Mouse (Mus musculus): ENCODE measurements around the gene Xrcc3.

Gene Xrcc3

GRCm38 (mm10) chr12:111813766-111814617 lies at the start of gene Xrcc3, which contains the start of gene Zfyve21:
Xrcc3 (minus strand) TSS chr12:111813873.
Zfyve21 (plus strand) TSS chr12:111814170.
- peak; percentile 87 for DNase-seq (ENCODE audit: low spot score)

- no peak for DNase-seq (ENCODE audit: low spot score)
These were observed 41.8 kb upstream of the Xrcc3 start for GRCm38 (mm10) chr12:111855448-111855847.

GRCm38 (mm10) chr12:111853546-111853945 lies 39.9 kb upstream of the Xrcc3 start:
- no peak for DNase-seq (ENCODE audit: low spot score)

- no peak for DNase-seq (ENCODE audit: low spot score)
These were observed 39.4 kb upstream of the Xrcc3 start for GRCm38 (mm10) chr12:111853011-111853436.

- no peak for DNase-seq (ENCODE audit: low spot score)
These were observed 38.1 kb upstream of the Xrcc3 start for GRCm38 (mm10) chr12:111851745-111852144.

GRCm38 (mm10) chr12:111851235-111851634 lies 37.6 kb upstream of the Xrcc3 start:
- DNase-seq (ENCODE audit: low spot score) = no peak

GRCm38 (mm10) chr12:111848300-111848798 lies 34.7 kb upstream of the Xrcc3 start:
- DNase-seq (ENCODE audit: low spot score) = no peak

GRCm38 (mm10) chr12:111846815-111847214 lies 33.1 kb upstream of the Xrcc3 start:
- DNase-seq (ENCODE audit: low spot score) = no peak

- DNase-seq (ENCODE audit: low spot score) = no peak
These were observed 32.3 kb upstream of the Xrcc3 start for GRCm38 (mm10) chr12:111845953-111846352.

- no peak for DNase-seq (ENCODE audit: low spot score)
These were observed 29.8 kb upstream of the Xrcc3 start for GRCm38 (mm10) chr12:111843470-111843869.

- DNase-seq (ENCODE audit: low spot score) = no peak
These were observed 29.1 kb upstream of the Xrcc3 start for GRCm38 (mm10) chr12:111842565-111843433.

- no peak for DNase-seq (ENCODE audit: low spot score)
These were observed 19.8 kb upstream of the Xrcc3 start for GRCm38 (mm10) chr12:111833457-111833856.

- no peak for DNase-seq (ENCODE audit: low spot score)
These were observed 19.0 kb upstream of the Xrcc3 start for GRCm38 (mm10) chr12:111832643-111833042.

- no peak for DNase-seq (ENCODE audit: low spot score)
These were observed 16.7 kb upstream of the Xrcc3 start for GRCm38 (mm10) chr12:111830375-111830774.

- DNase-seq (ENCODE audit: low spot score) = no peak
These were observed 16.3 kb upstream of the Xrcc3 start for GRCm38 (mm10) chr12:111829954-111830353.

- DNase-seq (ENCODE audit: low spot score) = no peak
These were observed 15.8 kb upstream of the Xrcc3 start for GRCm38 (mm10) chr12:111829447-111829846.

- no peak for DNase-seq (ENCODE audit: low spot score)
These were observed 13.9 kb upstream of the Xrcc3 start for GRCm38 (mm10) chr12:111827556-111827955.

GRCm38 (mm10) chr12:111821931-111822330 lies 8.3 kb upstream of the Xrcc3 start:
- no peak for DNase-seq (ENCODE audit: low spot score)

GRCm38 (mm10) chr12:111820708-111821107 lies 7.0 kb upstream of the Xrcc3 start:
- no peak for DNase-seq (ENCODE audit: low spot score)

- no peak for DNase-seq (ENCODE audit: low spot score)
These were observed 6.3 kb upstream of the Xrcc3 start for GRCm38 (mm10) chr12:111819936-111820335.

GRCm38 (mm10) chr12:111817991-111818390 lies 4.3 kb upstream of the Xrcc3 start:
- no peak for DNase-seq (ENCODE audit: low spot score)

GRCm38 (mm10) chr12:111816967-111817366 lies 3.3 kb upstream of the Xrcc3 start:
- no peak for DNase-seq (ENCODE audit: low spot score)

GRCm38 (mm10) chr12:111816528-111816927 lies 2.9 kb upstream of the Xrcc3 start:
- peak; percentile 33 for DNase-seq (ENCODE audit: low spot score)
